Mouse (Mus musculus): ENCODE results near the gene Acp7. TPM values are rescaled to one million over a fixed set of nuclear protein-coding genes. Genes with fewer than 3 reads are reported as not detected.

Acp7 gene
- polyA plus RNA-seq, 1 experiment from 2014 or later = 0.18 TPM

DNA sequence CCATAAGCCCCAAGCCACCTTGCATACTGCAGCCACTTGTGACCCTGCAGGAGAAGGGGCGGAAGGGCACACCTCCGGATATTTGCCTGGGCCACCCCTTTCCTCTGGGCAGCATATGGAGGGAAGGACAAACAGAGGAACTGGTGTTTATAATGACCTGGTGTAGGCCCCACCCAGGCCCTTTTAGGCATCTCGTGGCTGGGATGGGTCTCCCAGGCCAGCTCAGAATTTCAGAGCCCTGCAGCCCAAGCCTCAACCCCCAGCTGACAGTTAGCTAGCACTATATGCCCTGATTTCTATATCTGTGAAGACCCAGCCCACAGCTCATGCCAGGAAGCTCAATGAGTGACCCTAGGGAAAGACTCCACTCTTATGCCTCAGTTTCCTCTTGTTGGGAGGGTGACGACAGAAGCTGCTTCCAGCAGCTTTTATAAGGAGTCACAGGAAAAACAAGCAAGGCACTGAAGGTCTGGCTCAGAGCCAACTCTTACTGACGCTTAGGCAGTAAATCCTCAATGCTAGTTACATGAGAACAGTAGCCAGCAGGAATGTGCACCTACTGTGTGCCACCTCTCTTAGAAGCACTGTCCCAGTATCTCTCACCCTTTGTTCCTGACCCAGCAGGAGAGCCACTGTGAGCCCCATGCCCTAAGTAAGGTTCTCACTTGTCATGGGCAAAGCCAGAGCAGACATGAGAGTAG, 60.0 kb downstream of the Acp7 start:
- H3K27me3 ChIP-seq = no peaks in the 10 kb centered on the region
- no peak overlapping the region for H3K4me3 ChIP-seq
- no peak for ATAC-seq (ENCODE audit: insufficient number of reproducible peaks, insufficient read depth, low FRiP score, low TSS enrichment)
- peaks cover 18% of the 10 kb centered on the region; the same call in 1 of the 2 replicates for H3K4me1 ChIP-seq
- H3K36me3 ChIP-seq = peaks cover 32% of the 10 kb centered on the region
- WGBS = 39% methylated on average over 5 of the region's 5 CpGs
- no peak overlapping the region for H3K4me2 ChIP-seq (replicated peaks)
- H3K9me3 ChIP-seq = no peaks in the 10 kb centered on the region
- peak overlapping the region; percentile 62 for H3K27ac ChIP-seq
- H3K9ac ChIP-seq = no peak overlapping the region

- Histone ChIP-seq H3K36me3 (peaks cover 36% of the 10 kb centered on the region), H3K4me3 (no peak overlapping the region), H3K4me2 (replicated peaks) (no peak overlapping the region), H3K4me1 (peaks cover 12% of the 10 kb centered on the region; the same call in 1 of the 2 replicates), H3K9ac (no peak overlapping the region), H3K27me3 (no peaks in the 10 kb centered on the region), H3K9me3 (no peaks in the 10 kb centered on the region), H3K27ac (peak overlapping the region; percentile 62)
- peak; percentile 37; the same call in 1 of the 2 replicates for ATAC-seq (ENCODE audit: insufficient number of reproducible peaks, insufficient read depth, low FRiP score, low TSS enrichment)
- WGBS = 70% methylated on average over 12 of the region's 12 CpGs
Measured at GRCm38 (mm10) chr7:28570291-28570981, 60.7 kb downstream of the Acp7 start.

GRCm38 (mm10) chr7:28568253-28568652, 62.9 kb downstream of the Acp7 start:
- peaks cover 12% of the 10 kb centered on the region; the same call in 1 of the 2 replicates for H3K4me1 ChIP-seq
- H3K9me3 ChIP-seq = no peaks in the 10 kb centered on the region
- no peak overlapping the region for H3K9ac ChIP-seq
- no peak overlapping the region for H3K4me3 ChIP-seq
- H3K36me3 ChIP-seq = peaks cover 55% of the 10 kb centered on the region
- no peak for ATAC-seq (ENCODE audit: insufficient number of reproducible peaks, insufficient read depth, low FRiP score, low TSS enrichment)
- no peak overlapping the region for H3K4me2 ChIP-seq (replicated peaks)
- H3K27me3 ChIP-seq = no peaks in the 10 kb centered on the region
- H3K27ac ChIP-seq = no peak overlapping the region

DNA sequence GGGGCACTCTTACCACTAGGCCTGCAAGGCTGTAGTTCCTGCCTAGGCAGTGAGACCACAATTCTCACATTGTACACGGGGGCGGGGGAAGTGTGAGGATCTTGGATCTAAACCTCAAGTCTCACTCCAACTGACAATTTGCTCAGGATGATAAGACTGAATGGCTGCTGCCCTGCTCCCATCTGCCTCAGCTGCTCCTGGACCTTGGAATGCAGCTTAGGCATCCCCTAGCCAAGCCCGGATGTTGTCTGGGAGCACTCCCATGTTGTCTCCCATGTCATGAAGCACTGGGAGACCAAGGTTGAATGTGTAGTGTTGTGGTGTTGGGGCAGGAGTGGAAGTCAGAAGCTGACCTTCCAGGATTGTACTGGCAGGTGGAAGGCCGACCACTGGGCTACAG, 63.6 kb downstream of the Acp7 start:
- 84% methylated on average over 4 of the region's 4 CpGs for WGBS
- Histone ChIP-seq H3K27ac (no peak overlapping the region), H3K4me2 (replicated peaks) (no peak overlapping the region), H3K4me1 (peaks cover 12% of the 10 kb centered on the region; the same call in 1 of the 2 replicates), H3K9me3 (no peaks in the 10 kb centered on the region), H3K36me3 (peaks cover 63% of the 10 kb centered on the region), H3K9ac (no peak overlapping the region), H3K27me3 (no peaks in the 10 kb centered on the region), H3K4me3 (no peak overlapping the region)
- no peak for ATAC-seq (ENCODE audit: insufficient number of reproducible peaks, insufficient read depth, low FRiP score, low TSS enrichment)

GRCm38 (mm10) chr7:28565407-28565806, 65.7 kb downstream of the Acp7 start:
- H3K9me3 ChIP-seq = no peaks in the 10 kb centered on the region
- no peaks in the 10 kb centered on the region for H3K27me3 ChIP-seq
- no peak overlapping the region for H3K27ac ChIP-seq
- H3K4me2 ChIP-seq (replicated peaks) = no peak overlapping the region
- ATAC-seq (ENCODE audit: insufficient number of reproducible peaks, insufficient read depth, low FRiP score, low TSS enrichment) = no peak
- peaks cover 81% of the 10 kb centered on the region for H3K36me3 ChIP-seq
- no peak overlapping the region for H3K9ac ChIP-seq
- H3K4me1 ChIP-seq = no peaks in the 10 kb centered on the region
- 77% methylated on average over 5 of the region's 5 CpGs for WGBS
- H3K4me3 ChIP-seq = no peak overlapping the region

GRCm38 (mm10) chr7:28562951-28563350, 68.2 kb downstream of the Acp7 start:
- WGBS = 91% methylated on average over 13 of the region's 13 CpGs
- Histone ChIP-seq H3K27me3 (no peaks in the 10 kb centered on the region), H3K4me2 (replicated peaks) (no peak overlapping the region), H3K4me1 (no peaks in the 10 kb centered on the region), H3K9ac (no peak overlapping the region), H3K27ac (no peak overlapping the region), H3K9me3 (no peaks in the 10 kb centered on the region), H3K4me3 (no peak overlapping the region), H3K36me3 (peaks cover 92% of the 10 kb centered on the region)
- ATAC-seq (ENCODE audit: insufficient number of reproducible peaks, insufficient read depth, low FRiP score, low TSS enrichment) = no peak

DNA sequence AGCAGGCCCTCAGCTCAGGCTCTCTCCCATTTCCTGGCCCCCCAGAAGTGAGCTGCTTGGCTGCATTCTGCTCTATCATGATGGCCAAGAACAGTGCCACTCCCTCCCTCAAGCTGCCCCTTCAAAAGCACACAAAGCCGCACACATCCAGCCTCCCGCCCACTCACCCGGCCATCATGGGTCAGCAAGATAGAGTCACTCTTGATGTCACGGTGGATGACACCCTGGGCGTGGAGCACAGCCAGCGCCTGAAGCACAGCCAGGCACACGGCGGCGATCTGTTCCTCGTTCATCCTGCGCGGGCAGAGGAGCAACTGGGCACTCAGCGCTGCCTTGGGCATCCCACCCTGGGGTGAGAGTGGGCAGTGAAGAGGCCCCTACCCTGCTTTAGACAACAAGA, 68.8 kb downstream of the Acp7 start:
- Histone ChIP-seq H3K4me3 (no peak overlapping the region), H3K9ac (no peak overlapping the region), H3K4me2 (replicated peaks) (no peak overlapping the region), H3K9me3 (no peaks in the 10 kb centered on the region), H3K36me3 (peaks cover 86% of the 10 kb centered on the region), H3K4me1 (no peaks in the 10 kb centered on the region), H3K27ac (no peak overlapping the region), H3K27me3 (no peaks in the 10 kb centered on the region)
- no peak for ATAC-seq (ENCODE audit: insufficient number of reproducible peaks, insufficient read depth, low FRiP score, low TSS enrichment)
- WGBS = 93% methylated on average over 13 of the region's 13 CpGs

- Histone ChIP-seq H3K4me3 (no peak overlapping the region), H3K27me3 (no peaks in the 10 kb centered on the region), H3K4me2 (replicated peaks) (no peak overlapping the region), H3K4me1 (no peaks in the 10 kb centered on the region), H3K36me3 (peaks cover 82% of the 10 kb centered on the region), H3K9ac (no peak overlapping the region), H3K9me3 (no peaks in the 10 kb centered on the region), H3K27ac (no peak overlapping the region)
- ATAC-seq (ENCODE audit: insufficient number of reproducible peaks, insufficient read depth, low FRiP score, low TSS enrichment) = no peak
- WGBS = 94% methylated on average over 11 of the region's 11 CpGs
Measured at GRCm38 (mm10) chr7:28561967-28562366, 69.2 kb downstream of the Acp7 start.

DNA sequence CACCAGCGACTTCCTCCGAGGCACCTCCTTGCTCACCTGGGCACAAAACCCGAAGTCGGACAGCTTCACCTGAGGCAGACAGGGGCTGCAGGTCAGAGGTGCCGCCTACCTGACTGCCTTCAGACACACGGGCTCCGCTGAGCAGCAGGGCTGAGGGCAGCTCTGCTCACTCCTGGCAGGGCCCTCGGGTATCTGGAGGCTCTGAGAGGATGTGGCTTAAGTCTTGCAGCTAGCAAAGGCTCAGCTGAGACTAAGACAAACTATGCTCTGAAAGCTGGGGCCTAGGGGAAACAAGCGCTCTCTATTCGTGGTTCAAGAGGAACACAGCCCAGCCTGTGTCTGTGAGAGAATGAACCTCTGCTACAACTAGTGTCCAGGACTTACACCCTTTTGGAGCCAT, 70.3 kb downstream of the Acp7 start:
- Histone ChIP-seq H3K4me3 (no peak overlapping the region), H3K36me3 (peaks cover 71% of the 10 kb centered on the region), H3K27me3 (no peaks in the 10 kb centered on the region), H3K9ac (no peak overlapping the region), H3K27ac (no peak overlapping the region), H3K4me2 (replicated peaks) (no peak overlapping the region), H3K4me1 (no peaks in the 10 kb centered on the region), H3K9me3 (no peaks in the 10 kb centered on the region)
- ATAC-seq (ENCODE audit: insufficient number of reproducible peaks, insufficient read depth, low FRiP score, low TSS enrichment) = no peak
- 91% methylated on average over 10 of the region's 10 CpGs for WGBS

- Histone ChIP-seq H3K4me1 (no peaks in the 10 kb centered on the region), H3K9me3 (no peaks in the 10 kb centered on the region), H3K4me3 (no peak overlapping the region), H3K27ac (0 out of 2 replicates have a peak overlapping the region, but pooled peaks have one; percentile 11), H3K4me2 (replicated peaks) (no peak overlapping the region), H3K27me3 (no peaks in the 10 kb centered on the region), H3K36me3 (peaks cover 48% of the 10 kb centered on the region), H3K9ac (no peak overlapping the region)
- ATAC-seq (ENCODE audit: insufficient number of reproducible peaks, insufficient read depth, low FRiP score, low TSS enrichment) = no peak
- WGBS = 42% methylated on average over 4 of the region's 4 CpGs
Measured at GRCm38 (mm10) chr7:28558486-28558885, 72.6 kb downstream of the Acp7 start.

DNA sequence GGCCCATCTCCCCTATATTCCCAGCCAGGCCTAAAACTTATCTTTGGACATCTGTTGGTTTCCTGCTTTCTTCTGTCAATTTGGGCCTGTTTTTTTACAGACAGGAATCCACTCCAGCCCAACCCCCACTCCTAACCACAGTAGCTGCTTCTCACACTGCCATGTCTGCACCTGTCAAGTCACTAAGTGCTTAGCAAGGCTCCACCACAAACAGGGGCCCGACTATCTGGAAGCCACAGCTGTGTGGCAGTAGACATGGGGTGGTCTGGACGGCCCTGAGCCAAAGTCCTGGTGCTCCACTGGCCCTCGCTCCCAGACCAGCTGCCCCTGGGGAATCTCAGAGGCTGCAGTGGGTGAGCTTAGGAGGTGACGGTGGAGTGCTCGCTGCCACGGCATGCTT, 73.4 kb downstream of the Acp7 start:
- ATAC-seq (ENCODE audit: insufficient number of reproducible peaks, insufficient read depth, low FRiP score, low TSS enrichment) = no peak

More for the DNA sequence above, 73.4 kb downstream of the Acp7 start:
- no peak overlapping the region for H3K4me2 ChIP-seq (replicated peaks)
- H3K27me3 ChIP-seq = no peaks in the 10 kb centered on the region
- no peak overlapping the region for H3K27ac ChIP-seq
- no peaks in the 10 kb centered on the region for H3K9me3 ChIP-seq
- peaks cover 40% of the 10 kb centered on the region for H3K36me3 ChIP-seq
- H3K4me3 ChIP-seq = no peak overlapping the region
- WGBS = 79% methylated on average over 6 of the region's 6 CpGs
- H3K4me1 ChIP-seq = no peaks in the 10 kb centered on the region
- H3K9ac ChIP-seq = no peak overlapping the region
